Mouse (Mus musculus) hindbrain, embryonic 13.5 days (tissue): ENCODE results near the gene Syne3. TPM values are rescaled to one million over a fixed set of nuclear protein-coding genes. Genes with fewer than 3 reads are reported as not detected.

ENCODE experiments used
- ATAC-seq: fragments of 200-750 bp; cut with Nextera tagmentation; 2 replicates; pipeline ENCODE4 v1.8.0; 2017; ENCODE audit warnings: moderate TSS enrichment; ENCODE audit not compliant: low FRiP score
- H3K27ac ChIP-seq: fragments of 300-500 bp; sonication (generic); 2 replicates; pipeline ENCODE4 v1.5.1; 2015; ENCODE audit warnings: inconsistent platforms, mild to moderate bottlenecking, moderate library complexity
- H3K27me3 ChIP-seq: fragments of 300-500 bp; sonication (generic); 2 replicates; pipeline ENCODE4 v1.6.1; 2015; ENCODE audit warnings: mild to moderate bottlenecking, inconsistent platforms
- H3K36me3 ChIP-seq: fragments of 300-500 bp; sonication (generic); 2 replicates; pipeline ENCODE4 v1.6.1; 2015; ENCODE audit warnings: mild to moderate bottlenecking, inconsistent platforms
- H3K4me1 ChIP-seq: fragments of 300-500 bp; sonication (generic); replicated peaks from 2 replicates; pipeline ENCODE4 v1.6.1; 2015; ENCODE audit warnings: inconsistent platforms
- H3K4me2 ChIP-seq: fragments of 300-500 bp; sonication (generic); 2 replicates; pipeline ENCODE4 v1.6.1; 2015; ENCODE audit warnings: inconsistent platforms, mild to moderate bottlenecking, moderate library complexity
- H3K4me3 ChIP-seq: fragments of 300-500 bp; sonication (generic); 2 replicates; pipeline ENCODE4 v1.5.1; 2015; ENCODE audit warnings: mild to moderate bottlenecking, inconsistent platforms
- H3K9ac ChIP-seq: fragments of 300-500 bp; sonication (generic); 2 replicates; pipeline ENCODE4 v1.6.1; 2015; ENCODE audit warnings: mild to moderate bottlenecking, inconsistent platforms
- H3K9me3 ChIP-seq: fragments of 300-500 bp; sonication (generic); 2 replicates; pipeline ENCODE4 v1.6.1; 2016; ENCODE audit warnings: inconsistent platforms
- WGBS: fragments of 180-500 bp; shearing (Covaris S2); methylation state at CpG from one replicate; pipeline ENCODE4 v1.1.7; 2015; 5-methylcytosine and 5-hydroxymethylcytosine counted together
- polyA plus RNA-seq: library from polyadenylated mRNA; unstranded; fragments of >200 nt; fragmentation: Nextera tagmentation; extraction: Ambion mirVana; gene quantifications from 2 replicates; pipeline ENCODE4 v1.2.1, GENCODE M21; 2015

Gene Syne3
- polyA plus RNA-seq, 1 experiment from 2014 or later, result 0.31 TPM

- no peaks in the 10 kb centered on the region for H3K36me3 ChIP-seq
- peaks cover 33% of the 10 kb centered on the region for H3K4me1 ChIP-seq
- no peak overlapping the region for H3K4me2 ChIP-seq
- no peak overlapping the region for H3K27ac ChIP-seq
- no peak overlapping the region for H3K9ac ChIP-seq
- no peak overlapping the region for H3K4me3 ChIP-seq
- WGBS, result 56% methylated on average over 19 of the region's 19 CpGs
- no peak for ATAC-seq
- H3K9me3 ChIP-seq, result no peaks in the 10 kb centered on the region
- 0 out of 2 replicates have a peak, but pooled peaks cover 15% of the 10 kb centered on the region for H3K27me3 ChIP-seq
These were observed 85.6 kb downstream of the Syne3 start for GRCm38 (mm10) chr12:104923948-104924388.

GRCm38 (mm10) chr12:104922647-104923046 lies 87.0 kb downstream of the Syne3 start:
- H3K9me3 ChIP-seq, result no peaks in the 10 kb centered on the region
- ATAC-seq, result peak; percentile 63; the same call in 1 of the 2 replicates
- no peaks in the 10 kb centered on the region for H3K36me3 ChIP-seq
- 0 out of 2 replicates have a peak, but pooled peaks cover 11% of the 10 kb centered on the region for H3K27me3 ChIP-seq
- H3K27ac ChIP-seq, result peak overlapping the region; percentile 30; the same call in 1 of the 2 replicates
- H3K9ac ChIP-seq, result no peak overlapping the region
- H3K4me2 ChIP-seq, result no peak overlapping the region
- no peak overlapping the region for H3K4me3 ChIP-seq
- 32% methylated on average over 8 of the region's 8 CpGs for WGBS
- H3K4me1 ChIP-seq, result peaks cover 33% of the 10 kb centered on the region

- H3K4me1 ChIP-seq, result peaks cover 33% of the 10 kb centered on the region
- no peak overlapping the region for H3K27ac ChIP-seq
- H3K36me3 ChIP-seq, result no peaks in the 10 kb centered on the region
- no peaks in the 10 kb centered on the region for H3K9me3 ChIP-seq
- ATAC-seq, result no peak
- 0 out of 2 replicates have a peak, but pooled peaks cover 13% of the 10 kb centered on the region for H3K27me3 ChIP-seq
- no peak overlapping the region for H3K4me3 ChIP-seq
- 88% methylated on average over 7 of the region's 7 CpGs for WGBS
- H3K4me2 ChIP-seq, result no peak overlapping the region
- no peak overlapping the region for H3K9ac ChIP-seq
These were observed 88.5 kb downstream of the Syne3 start for GRCm38 (mm10) chr12:104921071-104921470.

GRCm38 (mm10) chr12:104919247-104919646 lies 90.4 kb downstream of the Syne3 start:
- Histone ChIP-seq H3K27ac (no peak overlapping the region), H3K9me3 (no peaks in the 10 kb centered on the region), H3K4me1 (peaks cover 21% of the 10 kb centered on the region), H3K4me2 (no peak overlapping the region), H3K4me3 (no peak overlapping the region), H3K36me3 (no peaks in the 10 kb centered on the region), H3K27me3 (0 out of 2 replicates have a peak, but pooled peaks cover 15% of the 10 kb centered on the region), H3K9ac (no peak overlapping the region)
- WGBS, result 84% methylated on average over 2 of the region's 2 CpGs
- no peak for ATAC-seq

GRCm38 (mm10) chr12:104917927-104918326 lies 91.7 kb downstream of the Syne3 start:
- H3K27me3 ChIP-seq, result peaks cover 24% of the 10 kb centered on the region; the same call in 1 of the 2 replicates
- H3K9ac ChIP-seq, result no peak overlapping the region
- H3K4me1 ChIP-seq, result peaks cover 9% of the 10 kb centered on the region
- no peaks in the 10 kb centered on the region for H3K36me3 ChIP-seq
- no peak overlapping the region for H3K4me2 ChIP-seq
- H3K9me3 ChIP-seq, result no peaks in the 10 kb centered on the region
- no peak overlapping the region for H3K4me3 ChIP-seq
- H3K27ac ChIP-seq, result no peak overlapping the region
- no peak for ATAC-seq
- 96% methylated on average over 2 of the region's 2 CpGs for WGBS

- Histone ChIP-seq H3K4me3 (no peak overlapping the region), H3K36me3 (no peaks in the 10 kb centered on the region), H3K9me3 (no peaks in the 10 kb centered on the region), H3K27me3 (peaks cover 24% of the 10 kb centered on the region; the same call in 1 of the 2 replicates), H3K27ac (no peak overlapping the region), H3K4me1 (peaks cover 10% of the 10 kb centered on the region), H3K9ac (no peak overlapping the region), H3K4me2 (no peak overlapping the region)
- WGBS, result 92% methylated on average over 4 of the region's 4 CpGs
- no peak for ATAC-seq
These were observed 92.3 kb downstream of the Syne3 start for GRCm38 (mm10) chr12:104917297-104917696.

GRCm38 (mm10) chr12:104916776-104917175 lies 92.8 kb downstream of the Syne3 start:
- Histone ChIP-seq H3K4me3 (no peak overlapping the region), H3K27ac (no peak overlapping the region), H3K4me2 (no peak overlapping the region), H3K9me3 (no peaks in the 10 kb centered on the region), H3K36me3 (no peaks in the 10 kb centered on the region), H3K9ac (no peak overlapping the region), H3K27me3 (peaks cover 24% of the 10 kb centered on the region; the same call in 1 of the 2 replicates), H3K4me1 (peaks cover 11% of the 10 kb centered on the region)
- ATAC-seq, result no peak
- 93% methylated on average over 8 of the region's 8 CpGs for WGBS

- Histone ChIP-seq H3K9me3 (no peaks in the 10 kb centered on the region), H3K9ac (no peak overlapping the region), H3K4me1 (peaks cover 12% of the 10 kb centered on the region; the same call in 1 of the 2 replicates), H3K4me3 (no peak overlapping the region), H3K4me2 (no peak overlapping the region), H3K36me3 (no peaks in the 10 kb centered on the region), H3K27ac (no peak overlapping the region), H3K27me3 (peaks cover 28% of the 10 kb centered on the region)
- ATAC-seq, result no peak
- WGBS, result 46% methylated on average over 4 of the region's 4 CpGs
These were observed 93.9 kb downstream of the Syne3 start for GRCm38 (mm10) chr12:104915681-104916080.

GRCm38 (mm10) chr12:104912990-104913389 lies 96.6 kb downstream of the Syne3 start:
- Histone ChIP-seq H3K9me3 (no peaks in the 10 kb centered on the region), H3K27ac (no peak overlapping the region), H3K27me3 (peaks cover 29% of the 10 kb centered on the region), H3K9ac (no peak overlapping the region), H3K36me3 (no peaks in the 10 kb centered on the region), H3K4me3 (no peak overlapping the region), H3K4me1 (peaks cover 24% of the 10 kb centered on the region), H3K4me2 (no peak overlapping the region)
- WGBS, result 50% methylated on average over 3 of the region's 3 CpGs
- ATAC-seq, result no peak

GRCm38 (mm10) chr12:104912281-104912933 lies 97.2 kb downstream of the Syne3 start:
- Histone ChIP-seq H3K36me3 (no peaks in the 10 kb centered on the region), H3K27ac (no peak overlapping the region), H3K4me2 (no peak overlapping the region), H3K9ac (no peak overlapping the region), H3K27me3 (peaks cover 29% of the 10 kb centered on the region), H3K9me3 (no peaks in the 10 kb centered on the region), H3K4me1 (peaks cover 25% of the 10 kb centered on the region), H3K4me3 (no peak overlapping the region)
- ATAC-seq, result no peak
- WGBS, result 27% methylated on average over 10 of the region's 10 CpGs

- Histone ChIP-seq H3K27ac (no peak overlapping the region), H3K4me2 (no peak overlapping the region), H3K36me3 (no peaks in the 10 kb centered on the region), H3K27me3 (peaks cover 36% of the 10 kb centered on the region), H3K4me1 (peaks cover 25% of the 10 kb centered on the region), H3K9me3 (no peaks in the 10 kb centered on the region), H3K9ac (no peak overlapping the region), H3K4me3 (no peak overlapping the region)
- WGBS, result 92% methylated on average over 4 of the region's 4 CpGs
- ATAC-seq, result no peak
These were observed 99.9 kb downstream of the Syne3 start for GRCm38 (mm10) chr12:104909750-104910149.

GRCm38 (mm10) chr12:104908986-104909385 lies 100.6 kb downstream of the Syne3 start:
- 66% methylated on average over 4 of the region's 5 CpGs for WGBS
- Histone ChIP-seq H3K4me1 (peaks cover 25% of the 10 kb centered on the region), H3K9ac (no peak overlapping the region), H3K4me2 (no peak overlapping the region), H3K4me3 (no peak overlapping the region), H3K9me3 (no peaks in the 10 kb centered on the region), H3K27ac (no peak overlapping the region), H3K27me3 (peaks cover 35% of the 10 kb centered on the region), H3K36me3 (no peaks in the 10 kb centered on the region)
- no peak for ATAC-seq
